Mouse (Mus musculus): ENCODE data around the gene Mrvi1.

Mrvi1 gene

DNA sequence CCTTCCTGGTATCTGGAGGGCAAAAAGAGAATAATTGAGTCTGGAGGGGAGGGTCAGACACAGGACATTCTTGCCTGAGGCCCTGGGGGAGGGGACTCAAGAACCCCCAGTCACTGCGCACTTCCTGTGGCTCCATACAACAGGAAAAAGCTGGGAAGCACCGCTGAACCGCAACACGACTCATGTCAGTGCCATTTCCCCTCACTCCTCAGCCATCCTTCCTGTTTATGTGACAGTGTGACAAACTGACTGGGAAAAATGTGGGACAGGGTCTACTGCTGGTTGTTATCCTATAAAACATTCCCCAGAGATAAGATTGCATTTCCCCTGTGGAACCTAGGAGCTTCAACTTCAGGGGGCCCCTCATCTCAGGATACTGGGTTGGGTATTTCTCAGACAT is 105.3 kb downstream of the Mrvi1 start:
- DNase-seq, result peak; percentile 13

DNA sequence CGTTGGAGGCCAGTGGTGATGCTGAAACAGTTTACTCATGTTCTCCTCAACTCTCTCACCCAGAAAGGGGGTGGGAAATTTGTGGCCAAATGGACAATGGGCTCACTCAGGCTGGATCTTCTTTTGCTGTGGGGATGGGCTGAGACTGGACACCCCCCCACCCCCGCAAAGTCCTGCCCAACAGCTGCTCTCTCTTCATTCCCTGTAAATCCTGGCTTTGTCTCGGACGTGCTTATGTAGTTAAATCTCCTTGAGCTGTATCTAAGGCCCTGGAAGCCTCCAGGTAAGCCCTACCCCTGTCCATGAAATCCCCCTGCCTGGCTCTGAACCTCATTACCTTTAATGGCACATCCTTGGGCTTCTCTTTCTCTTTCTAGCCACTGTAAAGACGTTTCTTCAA is 113.5 kb downstream of the Mrvi1 start:
- DNase-seq, result no peak

DNA sequence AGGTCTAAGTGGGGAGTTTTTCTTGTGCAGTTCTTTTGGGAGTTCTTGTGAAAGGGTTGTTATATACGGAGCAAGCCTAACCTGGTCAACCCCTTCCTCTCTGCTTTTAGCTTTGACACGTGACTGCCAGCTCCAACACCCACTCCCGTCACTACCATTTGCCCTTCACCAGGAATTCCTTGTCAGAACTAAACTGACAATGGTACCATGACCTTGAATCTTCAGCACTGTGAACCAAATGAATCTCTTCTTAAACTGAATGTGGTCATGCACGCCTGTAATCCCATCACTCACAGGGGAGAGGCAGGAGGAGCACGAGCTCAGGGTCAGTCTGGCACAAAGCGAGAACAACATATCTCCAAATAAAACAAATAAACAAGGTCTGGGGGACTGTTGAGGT is 115.1 kb downstream of the Mrvi1 start:
- DNase-seq, result no peak

DNA sequence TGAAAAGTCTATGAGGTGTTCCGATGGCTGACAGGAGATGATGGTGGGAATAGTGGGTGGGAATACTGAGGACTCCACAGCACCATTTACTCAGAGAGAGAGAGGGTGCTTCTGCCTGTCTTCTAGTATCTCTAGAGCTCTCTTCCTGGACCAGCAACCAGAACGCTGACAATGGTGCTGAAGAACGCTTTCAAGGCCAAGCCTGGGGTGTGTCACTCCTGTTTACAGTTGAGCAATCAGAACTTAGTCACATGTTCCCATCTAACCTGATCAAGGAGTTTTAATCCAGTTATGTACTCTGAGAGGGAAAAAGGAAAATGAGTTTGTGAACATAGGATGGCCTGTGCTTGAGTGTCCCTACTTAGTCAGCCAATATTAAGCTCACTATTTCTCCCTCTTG is 116.2 kb downstream of the Mrvi1 start:
- DNase-seq, result no peak

DNA sequence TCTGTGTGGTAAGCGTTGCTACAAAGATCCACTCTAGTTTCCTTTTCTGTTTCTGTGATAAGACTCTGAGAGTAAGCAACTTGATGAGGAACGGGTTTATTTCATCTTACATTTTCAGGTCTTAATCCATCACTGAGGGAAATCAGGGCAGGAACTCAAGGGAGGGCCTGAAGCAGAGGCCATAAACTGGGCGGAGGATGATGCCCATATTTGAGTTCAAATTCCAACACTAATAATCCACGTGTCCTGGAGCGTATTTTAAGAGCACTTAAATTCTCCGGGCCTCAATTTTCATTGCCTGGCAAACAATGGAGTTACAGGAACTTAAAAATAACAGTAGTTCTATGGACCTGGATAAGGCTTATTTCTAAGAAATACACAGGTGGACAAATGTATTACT is 116.7 kb downstream of the Mrvi1 start:
- no peak for DNase-seq

DNA sequence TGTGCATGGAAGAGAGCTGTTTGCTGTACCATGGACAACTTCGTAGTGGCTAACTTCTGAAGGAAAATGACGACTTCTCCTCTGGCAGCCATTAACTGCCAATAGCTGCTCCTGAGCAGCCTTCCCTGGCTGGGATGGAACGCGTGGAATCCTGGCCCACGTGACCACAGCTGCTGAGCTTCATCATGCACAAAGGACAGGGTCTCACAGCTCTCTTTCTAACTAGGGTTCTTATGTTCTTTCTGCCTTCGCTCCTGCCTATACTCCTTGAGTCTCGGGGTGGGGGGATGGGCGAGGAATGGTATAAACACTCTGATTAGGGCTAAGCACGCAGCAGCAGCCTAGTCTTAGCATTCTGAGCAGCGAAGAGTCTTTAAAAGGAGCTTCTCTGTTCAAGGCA is 117.2 kb downstream of the Mrvi1 start:
- DNase-seq, result peak; percentile 22

DNA sequence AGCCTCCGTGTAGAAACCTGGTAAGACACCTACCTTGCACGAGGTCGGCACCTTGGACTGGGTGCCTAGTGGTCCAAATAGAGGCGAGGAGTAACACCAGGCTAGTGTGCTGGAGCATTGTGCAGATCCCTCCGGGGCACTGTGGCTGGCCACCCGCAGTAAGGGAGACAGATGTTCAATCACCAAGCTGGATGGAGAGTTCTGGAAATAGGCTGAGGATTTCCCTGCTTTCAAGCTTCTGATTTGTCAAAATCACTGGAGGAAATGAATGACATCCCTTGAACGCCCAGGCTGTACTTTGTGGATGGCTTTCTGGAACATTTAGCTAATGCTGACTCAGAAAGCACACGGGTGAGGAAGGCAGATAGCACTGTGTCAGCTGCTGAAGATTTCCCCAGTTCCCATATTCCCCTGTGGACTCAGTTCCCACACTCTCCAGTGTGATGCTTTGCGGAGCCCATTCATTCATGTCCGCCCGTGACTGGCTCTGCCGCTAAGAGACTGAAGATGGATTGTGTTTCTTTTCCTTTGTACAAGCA is 119.4 kb downstream of the Mrvi1 start, which contains the start of gene Lyve1:
TSS of gene Lyve1 (minus strand) at position 489 of the 539 bp plus-strand sequence.
- DNase-seq, result no peak

DNA sequence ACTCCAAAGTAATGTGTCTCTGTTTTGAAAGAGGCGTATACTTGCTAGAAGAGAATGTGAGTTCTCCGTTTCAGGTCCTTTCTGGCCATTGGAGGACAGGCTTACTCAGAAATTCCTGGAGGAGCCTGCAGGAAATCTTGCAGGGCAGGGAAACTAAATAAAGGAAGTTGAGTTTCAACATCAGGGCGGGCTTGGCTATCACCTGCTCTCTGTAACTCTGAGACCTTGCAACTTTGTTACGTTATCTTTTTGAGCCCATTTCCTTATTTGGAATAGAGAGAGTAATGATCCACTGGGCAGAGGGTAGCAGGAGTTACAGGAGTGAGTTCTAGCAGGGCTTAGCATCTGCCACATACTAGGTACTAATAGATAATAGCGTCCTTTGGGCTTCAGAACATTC is 122.1 kb downstream of the Mrvi1 start:
- no peak for DNase-seq

DNA sequence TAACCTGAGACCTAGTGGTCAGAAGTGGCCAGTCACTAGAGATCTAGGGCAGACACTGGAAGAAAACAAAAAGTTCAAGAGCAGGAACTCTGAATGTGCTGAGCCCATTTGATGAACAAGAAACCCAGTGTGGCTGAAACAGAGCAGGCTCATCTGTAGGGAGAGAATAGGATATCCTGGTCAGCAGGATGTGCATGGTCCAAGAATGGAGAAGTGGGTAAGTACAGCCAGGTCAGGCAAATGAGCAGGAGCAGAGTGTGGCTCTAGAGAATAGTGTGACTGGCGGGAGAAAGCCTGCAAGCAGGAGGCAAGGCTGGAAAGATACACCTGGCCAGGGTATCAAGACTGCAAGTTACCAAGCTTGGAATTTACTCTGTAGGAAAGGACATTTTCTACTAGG is 126.7 kb downstream of the Mrvi1 start:
- DNase-seq, result no peak

DNA sequence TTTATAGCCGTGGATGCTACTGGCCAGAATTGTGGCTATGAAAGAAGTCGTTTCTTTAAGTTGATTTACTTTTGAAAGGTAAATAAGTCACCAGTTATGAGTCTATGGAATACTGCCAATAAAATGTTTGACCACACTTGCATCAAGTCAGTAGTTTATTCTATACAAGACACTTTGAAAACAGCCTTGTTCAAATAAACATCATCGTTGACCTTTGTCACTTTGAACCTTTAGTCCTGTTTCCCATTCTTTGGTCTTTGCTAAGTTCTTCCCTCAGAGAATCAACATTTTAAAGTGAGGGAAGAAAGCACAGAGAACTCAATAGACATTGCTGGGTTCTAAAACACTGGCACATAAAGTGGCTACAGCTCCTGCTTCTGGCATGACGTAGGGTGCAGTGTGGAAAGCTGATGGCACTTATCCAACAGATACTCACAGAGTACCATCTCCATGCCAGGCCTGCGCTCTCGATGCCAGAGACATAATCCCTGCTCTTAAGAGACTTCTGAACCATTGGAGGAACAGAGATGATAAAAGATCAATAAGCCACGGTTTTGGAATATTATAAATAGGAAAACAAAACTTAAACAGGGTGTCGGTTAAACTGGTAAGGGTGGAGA is 127.2 kb downstream of the Mrvi1 start:
- no peak for DNase-seq

DNA sequence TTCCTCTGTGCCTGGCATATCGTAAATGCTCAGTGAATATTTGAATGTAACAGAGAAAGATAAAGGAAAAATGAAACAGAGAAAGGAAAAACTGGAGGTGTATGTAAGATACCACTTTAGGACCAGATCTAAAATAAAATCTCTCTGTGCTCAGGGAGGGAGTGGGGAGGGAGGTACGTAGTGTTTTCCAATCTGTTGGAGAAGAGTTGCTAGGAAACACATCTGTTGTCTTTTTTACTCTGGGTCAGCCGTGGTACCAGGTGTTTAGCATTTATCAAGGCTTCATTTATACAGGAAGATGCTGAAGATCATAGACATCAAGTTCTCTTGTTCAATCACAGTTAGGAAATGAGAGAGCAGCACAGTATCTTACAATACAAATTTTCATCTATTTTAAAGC is 127.7 kb downstream of the Mrvi1 start:
- no peak for DNase-seq

DNA sequence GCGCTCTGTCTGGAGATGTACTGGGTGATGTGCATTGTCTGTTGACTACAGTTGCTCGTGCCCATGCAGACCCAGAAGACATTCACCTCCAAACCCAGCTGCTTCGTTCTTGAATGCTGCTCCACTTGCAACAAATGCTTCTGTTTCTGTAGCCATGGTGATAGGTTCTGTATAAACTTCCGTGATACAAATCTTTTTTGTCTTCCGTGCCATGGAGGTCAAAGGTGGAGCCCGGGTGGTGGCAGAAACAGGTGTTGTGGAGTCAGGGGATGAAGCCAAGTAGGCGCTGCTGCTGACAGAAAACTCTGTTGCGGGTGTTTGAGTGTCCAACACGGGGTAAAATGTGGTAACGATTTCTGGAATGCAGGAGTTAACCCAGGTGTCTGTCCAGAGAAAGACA is 128.7 kb downstream of the Mrvi1 start:
- DNase-seq, result no peak

DNA sequence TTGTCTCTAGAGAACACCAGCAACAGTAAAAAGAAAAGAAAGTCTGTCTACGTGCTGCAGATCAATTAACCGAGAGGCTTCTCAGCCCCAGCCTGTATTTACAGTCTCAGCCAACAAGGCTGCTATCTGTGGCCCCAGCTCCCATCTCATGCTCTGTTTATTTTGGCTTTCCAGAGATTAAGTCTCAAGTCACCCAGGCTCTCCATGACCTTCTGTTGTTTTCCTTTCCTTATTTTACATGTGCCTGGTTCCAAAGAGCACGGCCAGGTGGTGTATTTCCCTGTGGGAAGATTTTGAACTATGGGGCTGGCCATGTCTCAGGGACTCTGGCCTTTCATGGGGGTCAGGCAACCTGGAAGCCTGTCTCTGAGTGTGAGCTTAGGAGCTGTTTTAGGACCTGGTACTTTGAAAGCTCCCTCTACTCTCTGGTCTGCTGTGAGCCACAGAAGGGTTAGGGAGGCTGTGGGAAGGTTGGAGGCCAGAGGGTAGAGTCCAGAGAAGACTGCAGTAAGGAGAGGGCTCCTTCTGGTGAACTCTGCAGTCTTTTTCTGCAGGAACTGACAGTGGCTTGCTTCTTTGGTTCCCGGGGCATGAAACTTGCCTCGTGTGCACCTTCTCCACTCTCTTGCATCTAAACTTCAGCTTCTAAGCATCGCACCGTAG is 130.6 kb downstream of the Mrvi1 start:
- DNase-seq, result no peak

DNA sequence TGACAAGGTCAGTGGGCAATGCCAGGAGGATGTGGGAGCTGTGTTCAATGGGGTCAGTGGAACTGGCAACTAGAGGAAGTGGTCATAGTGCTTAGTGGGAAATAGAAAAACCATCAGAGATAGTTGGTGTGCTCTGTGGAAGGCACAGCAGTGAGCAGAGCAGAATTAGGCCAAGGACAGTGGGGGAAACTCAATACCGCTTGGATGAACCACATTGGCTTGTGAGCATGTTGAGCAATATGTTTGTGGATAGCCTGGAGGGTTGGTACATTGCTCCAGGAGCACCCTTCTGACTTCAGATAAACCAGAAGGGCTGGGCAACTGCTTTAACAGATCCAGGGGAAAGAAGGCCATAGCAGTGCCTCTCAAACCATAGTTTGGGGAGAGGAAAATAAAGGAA is 133.9 kb downstream of the Mrvi1 start:
- DNase-seq, result no peak

DNA sequence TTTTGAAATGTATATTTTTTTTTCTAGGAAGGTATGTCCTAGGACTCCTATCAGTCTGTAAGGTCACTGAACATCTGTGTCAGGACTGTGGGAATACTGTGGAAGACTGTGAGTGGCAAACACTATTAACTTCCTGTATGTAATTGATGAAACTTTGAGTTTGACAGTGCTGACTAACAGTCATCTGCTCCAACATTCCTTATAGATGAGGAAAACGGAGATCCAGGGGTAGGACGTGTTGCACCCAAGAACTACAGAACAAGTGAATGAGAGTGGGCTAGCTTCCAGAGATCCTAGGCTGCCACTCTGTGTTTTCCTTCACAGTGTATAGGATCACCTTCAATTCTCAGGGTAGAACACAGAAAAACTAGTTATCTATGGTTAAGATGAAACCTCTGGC is 134.9 kb downstream of the Mrvi1 start:
- no peak for DNase-seq

DNA sequence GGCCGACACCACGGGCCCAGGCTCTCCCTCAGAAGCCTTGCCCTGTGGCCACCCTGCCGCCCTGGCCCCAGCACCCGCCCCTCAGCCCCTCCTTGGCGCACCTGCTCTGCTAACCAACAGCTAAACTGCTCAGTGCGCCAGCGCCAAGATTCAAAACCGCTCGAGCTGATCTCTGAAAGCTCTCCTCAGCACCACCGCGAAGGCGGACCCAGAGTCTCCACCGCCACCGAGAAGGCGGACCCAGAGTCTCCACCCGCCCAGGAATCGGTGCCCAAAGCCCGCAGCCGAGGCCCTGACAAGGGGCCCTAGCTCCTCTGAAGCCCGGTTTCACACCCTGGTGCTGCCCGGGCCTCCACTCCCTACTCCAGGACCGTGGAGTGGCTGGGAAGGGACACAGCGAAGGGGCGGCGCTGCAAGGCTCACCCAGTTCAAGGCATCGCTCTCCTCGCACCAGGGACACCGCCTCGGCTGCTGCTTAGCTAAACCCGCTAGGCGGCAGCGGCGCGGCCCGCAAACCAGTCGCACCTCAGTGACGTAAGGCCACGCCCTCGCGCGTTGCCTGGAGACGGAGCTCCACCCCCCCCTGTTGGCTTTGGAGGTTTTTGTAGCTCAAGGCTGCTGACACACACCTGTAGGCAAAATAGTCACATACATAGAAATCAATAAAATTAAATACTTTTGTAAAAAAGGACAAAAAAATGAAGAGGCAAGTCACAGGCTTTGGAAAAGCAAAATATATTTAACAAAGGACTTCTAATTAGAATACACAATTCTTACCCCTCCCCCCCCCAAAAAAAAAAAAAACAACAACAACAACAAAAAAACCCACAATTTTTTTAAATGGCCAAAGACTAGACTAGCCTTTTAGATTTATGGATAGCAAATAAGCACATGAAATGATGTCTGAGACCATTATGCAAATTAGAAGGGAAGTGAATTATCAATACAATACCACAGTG is 138.1 kb downstream of the Mrvi1 start, which contains the start of gene Rnf141:
TSS of gene Rnf141 (minus strand) at position 542 of the 959 bp plus-strand sequence.
- peak; percentile 88 for DNase-seq

DNA sequence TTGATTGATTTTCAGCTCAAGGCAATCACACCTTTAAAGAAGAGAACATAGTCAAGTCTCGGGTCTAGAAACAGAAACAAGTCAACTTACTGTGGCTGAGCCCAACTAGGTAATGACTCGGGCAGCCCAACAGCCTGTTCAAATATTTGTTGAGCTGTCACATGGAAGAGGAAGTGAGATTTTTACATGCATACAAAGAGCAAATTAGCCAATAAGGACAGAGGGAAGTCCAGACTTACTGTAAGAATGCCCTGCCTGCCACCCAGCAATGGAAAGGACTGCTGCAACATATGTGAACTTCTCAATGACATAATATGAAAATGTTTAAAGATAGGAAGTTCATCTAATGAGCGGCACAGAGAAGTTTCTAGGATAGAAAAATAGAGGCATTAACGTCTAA is 141.9 kb downstream of the Mrvi1 start:
- no peak for DNase-seq

DNA sequence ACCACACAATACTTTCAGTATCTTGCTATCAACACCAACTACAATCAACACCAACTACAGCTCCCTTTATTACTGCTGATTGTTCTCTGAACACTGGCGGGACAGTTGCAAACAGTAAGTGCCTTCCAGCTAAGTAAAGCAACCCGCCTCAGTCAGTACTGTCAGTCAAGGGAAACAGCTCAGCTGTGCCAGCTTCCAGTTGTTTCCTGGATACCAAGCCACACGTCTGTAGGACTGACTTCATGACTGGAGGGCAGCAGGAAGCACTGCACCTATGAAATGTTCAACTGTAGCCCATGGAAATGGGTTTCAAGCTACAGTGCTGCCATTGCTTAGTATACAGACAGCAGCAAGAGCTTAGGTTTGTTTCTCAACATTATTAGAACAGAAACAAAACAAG is 147.7 kb downstream of the Mrvi1 start:
- no peak for DNase-seq

DNA sequence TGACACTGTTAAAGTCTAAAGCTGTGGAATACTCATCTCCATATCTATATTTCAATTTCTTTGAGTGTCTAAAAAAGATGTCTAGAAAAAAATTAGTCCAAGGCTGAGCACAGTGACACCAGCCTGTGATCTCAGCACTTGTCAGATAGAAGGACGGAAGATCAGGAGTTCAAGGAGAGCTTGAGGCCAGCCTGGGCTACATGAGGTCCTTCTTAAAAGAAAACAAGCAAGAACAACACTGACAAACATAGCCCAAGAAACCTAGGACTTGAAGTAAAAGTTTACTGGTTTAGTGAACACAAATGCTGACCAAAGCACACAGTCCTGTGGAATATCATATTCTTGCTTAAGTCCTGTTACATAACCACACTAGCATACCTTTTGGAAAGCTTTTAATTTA is 148.2 kb downstream of the Mrvi1 start:
- no peak for DNase-seq

DNA sequence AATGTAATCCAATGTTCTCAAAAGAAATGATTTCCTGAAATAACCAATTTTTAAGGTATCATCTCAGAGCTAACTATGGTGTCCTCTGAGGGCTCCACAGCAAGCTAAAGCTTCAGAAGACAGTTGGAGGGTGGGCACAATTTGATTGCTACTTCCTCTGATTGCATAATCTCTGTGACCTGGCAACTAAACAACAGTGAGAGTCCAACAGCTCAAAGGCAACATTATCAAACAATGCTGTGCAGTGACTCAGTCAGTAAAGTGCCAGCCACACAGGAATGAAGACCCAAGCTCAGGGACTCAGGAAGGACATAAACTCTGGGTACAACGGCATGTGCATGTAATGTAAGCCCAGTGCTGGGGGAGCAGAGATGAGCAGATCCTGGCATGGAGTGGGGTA is 149.2 kb downstream of the Mrvi1 start:
- no peak for DNase-seq

DNA sequence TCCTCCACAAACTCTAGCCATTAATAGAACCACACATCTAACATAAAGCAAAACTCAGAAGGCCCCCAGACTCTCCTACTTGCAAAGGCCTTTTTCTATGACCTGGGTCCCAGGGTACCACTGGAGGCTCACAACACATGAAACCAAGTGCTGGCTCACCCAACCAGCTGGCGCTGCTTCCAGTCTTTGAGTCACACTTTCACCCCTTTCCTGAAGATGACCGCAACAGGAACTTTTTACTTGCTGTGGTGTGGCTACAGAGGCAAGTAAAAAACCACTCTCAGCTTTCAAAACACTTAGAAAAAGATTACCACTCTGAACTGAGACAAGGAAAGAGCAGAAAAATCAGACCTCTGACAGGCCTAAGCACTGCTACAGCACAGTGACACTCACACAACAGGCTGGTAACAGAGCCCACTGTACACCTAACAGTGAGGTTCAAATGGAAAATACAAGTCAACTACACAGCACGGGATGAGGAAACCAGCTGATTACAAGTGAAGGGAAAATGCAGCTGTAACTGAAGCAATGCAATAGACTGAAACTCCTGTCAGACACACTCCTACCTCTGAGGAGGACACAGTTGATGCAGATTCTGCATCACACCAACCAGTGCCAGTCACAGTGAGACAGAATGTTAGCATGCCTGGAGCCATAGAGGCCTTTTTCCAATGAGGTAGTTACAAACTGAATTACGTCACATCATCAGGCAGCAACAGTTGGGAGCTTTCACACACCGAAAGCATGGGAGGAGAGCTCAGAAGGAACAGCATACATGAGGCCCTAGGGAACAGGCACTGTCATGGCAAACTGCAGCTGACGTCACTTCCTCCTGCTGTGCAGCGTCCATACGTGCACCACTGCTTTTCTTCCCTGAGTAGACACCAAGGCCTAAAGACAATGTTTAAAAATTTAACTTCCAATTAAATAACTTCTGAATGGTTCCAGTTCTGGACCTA is 158.0 kb downstream of the Mrvi1 start:
- DNase-seq, result no peak

DNA sequence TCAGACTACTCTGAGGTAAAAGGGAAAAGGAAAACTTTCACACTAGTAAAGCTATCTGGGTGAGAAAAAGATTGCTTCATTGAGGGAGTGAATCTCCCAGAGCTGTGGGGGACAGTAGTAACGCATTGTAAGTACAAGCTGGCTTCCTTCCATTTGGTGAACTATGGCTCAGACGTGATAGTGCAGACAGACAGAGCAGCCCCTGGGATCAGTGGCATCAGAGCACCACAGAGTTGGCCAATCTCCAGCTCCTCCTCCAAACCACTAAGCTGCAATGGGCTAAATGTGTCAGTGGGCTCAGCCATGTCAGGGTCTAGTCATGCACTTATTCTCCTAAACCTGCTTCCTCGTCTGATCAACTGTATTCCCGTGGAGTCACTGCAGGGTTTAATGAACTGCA is 158.7 kb downstream of the Mrvi1 start:
- no peak for DNase-seq

All from kidney, adult 11 months (tissue).